Mouse (Mus musculus) layer of hippocampus, postnatal 10 days (tissue): ENCODE measurements around the gene Cherp. TPM values are rescaled to one million over a fixed set of nuclear protein-coding genes. Genes with fewer than 3 reads are reported as not detected.
A peak's percentile ranks its signal among the peaks of the same experiment; 100 is the strongest.

ENCODE experiments used
- DNase-seq, 2 experiments: peaks; one replicate each; pipeline ENCODE4 v3.0.0; 2021; ENCODE audit warnings: low spot score in 2 of 2
- long read RNA-seq: library from polyadenylated mRNA; stranded (forward); transcript quantifications from one replicate; pipeline ENCODE4 v2.0.0, GENCODE M21; 2023
- total RNA-seq, 2 experiments: library from RNA; stranded (reverse); gene quantifications; 2 replicates each; pipeline ENCODE4 v1.2.3; 2021

The Cherp gene
- 10 to 100 TPM; 61.5 to 69.8 TPM for total RNA-seq
- long read RNA-seq, transcript Cherp-207 (18 exons, 3,646 nt): major isoform, 7 of 37 reads
- long read RNA-seq, partial matches to known transcripts: 18 of 37 reads
- long read RNA-seq, other reads (novel, unspliced or antisense): 12 of 37 reads

- peak; percentile 95 to 97 for DNase-seq
These were observed at the start of gene Cherp for GRCm38 (mm10) chr8:72474826-72475546. TSS of gene Cherp (minus strand) at chr8:72475226.

- no peak for DNase-seq
These were observed 46.9 kb upstream of the Cherp start for GRCm38 (mm10) chr8:72521888-72522287.

DNA sequence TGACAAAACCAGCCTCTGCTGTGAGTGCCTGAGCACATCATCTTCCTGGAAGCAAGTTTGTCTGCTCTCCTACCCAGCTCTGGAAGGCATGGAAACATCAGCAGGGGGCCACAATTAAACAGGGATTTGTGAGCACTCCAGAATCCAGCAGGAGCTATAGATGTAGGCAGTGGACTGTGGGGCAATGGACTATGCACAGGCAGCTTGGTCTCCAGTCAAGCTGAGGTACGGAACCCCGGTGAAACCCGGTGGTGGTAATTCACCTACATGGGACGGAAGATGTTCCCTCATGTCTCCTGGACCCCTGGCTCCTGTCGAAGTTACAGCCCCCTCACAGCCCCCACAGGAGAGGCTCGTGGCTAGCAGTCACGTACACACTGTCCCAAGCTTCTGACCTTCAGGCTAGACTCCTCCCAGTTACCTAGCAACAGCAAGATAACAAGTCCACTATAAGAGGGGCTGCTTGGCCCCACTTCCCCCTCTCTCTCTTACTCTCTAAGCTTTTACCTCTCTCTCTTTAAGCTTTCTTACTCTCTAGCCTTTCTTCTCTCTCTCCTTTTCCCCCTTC lies 42.5 kb upstream of the Cherp start:
- DNase-seq: no peak

DNA sequence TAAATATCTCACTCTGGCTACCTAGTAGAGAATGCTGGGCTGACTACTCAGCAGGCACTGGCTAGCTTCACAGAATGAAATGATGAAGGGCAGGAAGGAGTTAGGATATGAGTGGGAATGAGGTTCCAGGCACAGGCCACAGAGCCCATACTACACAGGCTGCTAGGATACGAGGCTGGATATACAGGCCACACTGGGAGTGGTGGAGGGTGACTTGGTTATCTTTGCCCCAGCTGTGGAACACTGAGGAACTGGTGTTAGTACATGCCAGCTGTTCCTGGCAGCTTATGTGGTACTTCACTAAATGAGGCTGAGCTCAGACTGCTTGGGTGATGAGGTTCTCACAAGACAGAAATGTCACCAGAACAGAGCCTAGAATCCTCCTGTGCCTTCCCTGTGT lies 38.1 kb upstream of the Cherp start:
- no peak for DNase-seq

GRCm38 (mm10) chr8:72512648-72513047 lies 37.6 kb upstream of the Cherp start:
- no peak for DNase-seq

DNA sequence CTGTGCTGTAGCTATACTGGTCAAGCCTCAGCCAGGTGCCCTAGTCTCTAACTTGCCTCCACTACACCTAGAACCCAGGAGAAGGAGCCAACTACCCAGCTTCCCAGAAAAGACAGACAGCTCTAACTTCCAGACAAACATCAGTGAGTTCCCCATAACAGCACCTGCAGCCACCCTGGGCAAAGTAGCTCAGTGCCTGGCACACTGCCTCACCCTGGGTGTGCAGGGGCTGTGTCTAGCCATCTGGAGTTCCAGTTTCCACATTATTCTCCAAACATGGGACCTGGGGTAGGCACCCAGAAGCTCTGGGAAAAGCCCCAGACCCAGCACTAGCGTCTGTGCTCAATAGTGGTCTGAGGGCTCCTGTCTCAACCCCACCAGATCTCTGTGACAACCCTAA lies 32.5 kb upstream of the Cherp start:
- no peak for DNase-seq

- DNase-seq: no peak
These were observed 29.8 kb upstream of the Cherp start for GRCm38 (mm10) chr8:72504637-72505314.

DNA sequence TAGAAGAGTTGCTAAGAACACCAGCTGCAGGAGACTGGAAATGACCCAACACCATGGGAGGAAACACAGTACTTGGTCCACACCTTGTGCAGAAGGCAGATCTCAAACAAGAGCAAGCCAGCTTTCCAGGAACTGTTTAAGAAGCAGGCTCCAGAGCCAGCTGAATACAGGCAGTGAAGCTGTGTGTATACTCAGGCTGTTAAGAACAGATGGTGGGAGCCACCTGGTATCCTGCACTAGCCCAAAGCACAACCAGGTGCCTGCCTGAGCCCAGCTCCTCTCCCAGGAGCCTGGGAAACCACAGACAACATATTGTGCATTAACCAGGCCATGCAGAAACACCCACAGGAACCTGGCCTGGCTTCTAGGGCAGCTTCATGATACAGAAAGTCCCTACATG lies 29.1 kb upstream of the Cherp start:
- DNase-seq: no peak

DNA sequence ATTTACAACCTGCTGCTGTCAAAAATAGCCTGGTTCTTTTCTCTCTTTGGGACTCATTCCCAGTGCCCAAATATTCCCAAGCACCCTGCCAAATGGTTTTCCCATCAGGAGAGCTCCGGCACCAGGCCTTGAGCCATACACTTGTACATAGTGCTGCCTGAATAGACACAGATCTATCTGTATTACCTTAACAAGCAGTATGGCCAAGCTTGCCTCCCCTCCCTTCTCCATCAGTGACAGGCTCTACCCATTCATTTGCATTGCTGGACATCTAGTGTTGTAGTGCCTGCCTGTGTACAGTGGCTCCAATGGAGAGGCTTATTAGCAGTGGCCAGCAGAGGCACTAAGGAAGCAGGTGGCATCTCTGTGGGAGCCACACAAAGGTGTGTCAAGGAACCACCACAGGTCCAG lies 25.5 kb upstream of the Cherp start:
- no peak for DNase-seq

- DNase-seq: no peak
These were observed 24.7 kb upstream of the Cherp start for GRCm38 (mm10) chr8:72499521-72500284.

DNA sequence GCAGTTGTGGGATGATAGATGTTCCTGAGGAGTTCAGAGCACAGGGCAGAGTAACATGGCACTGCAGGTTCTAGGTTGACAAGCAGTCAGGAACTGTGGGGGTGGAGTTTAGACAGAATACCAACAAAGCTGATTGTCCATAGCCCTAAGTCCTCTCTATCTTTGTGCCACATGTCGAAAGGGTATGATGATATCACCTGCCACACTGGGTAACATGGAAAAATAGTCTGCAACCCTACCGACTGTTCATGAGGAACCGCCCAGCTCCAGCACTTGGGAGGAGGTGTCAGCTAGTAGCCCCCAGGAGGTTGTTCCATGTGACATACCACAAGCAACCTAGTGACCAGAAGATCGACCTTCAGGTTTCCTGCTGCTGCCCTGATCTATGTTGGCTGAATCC lies 23.5 kb upstream of the Cherp start:
- DNase-seq: no peak

DNA sequence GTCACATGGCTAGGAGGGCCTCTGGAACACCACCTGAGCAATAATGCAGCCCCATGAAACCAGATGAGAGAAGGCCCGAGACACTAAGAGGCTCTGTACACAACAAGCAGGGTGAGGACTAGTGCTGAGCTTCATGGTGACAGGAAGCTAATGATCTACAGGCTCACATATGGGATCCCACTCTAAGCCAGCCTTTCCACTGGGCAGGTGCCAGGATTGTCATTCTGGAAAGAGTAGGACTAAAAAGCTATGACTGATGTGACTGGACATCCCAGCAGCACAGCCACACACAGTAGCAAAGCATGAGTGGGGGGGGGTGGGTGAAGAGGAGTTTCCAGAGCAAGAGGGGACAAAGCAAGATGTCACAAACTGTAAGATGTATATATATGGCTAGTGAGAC lies 22.9 kb upstream of the Cherp start:
- DNase-seq: no peak

DNA sequence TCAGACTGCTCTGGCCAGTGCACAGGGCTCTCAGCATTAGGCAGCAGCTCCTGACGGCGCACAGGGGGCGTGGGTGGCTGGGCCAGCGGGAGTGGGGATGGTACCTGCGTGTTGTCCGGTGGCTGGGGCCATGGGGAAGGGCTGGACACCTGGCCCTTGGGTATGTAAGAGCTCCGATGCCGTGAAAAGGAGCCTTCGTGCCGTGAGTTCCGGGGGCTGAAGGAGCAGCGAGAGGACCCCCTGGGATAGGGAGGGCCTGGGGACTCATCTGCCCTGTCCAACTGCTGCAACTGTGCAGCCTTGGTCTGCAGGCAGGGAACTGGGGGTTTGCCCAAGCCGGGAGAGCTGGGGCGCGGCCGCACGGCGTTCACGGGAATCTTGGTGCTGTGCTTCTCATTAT lies 21.2 kb upstream of the Cherp start:
- no peak for DNase-seq

DNA sequence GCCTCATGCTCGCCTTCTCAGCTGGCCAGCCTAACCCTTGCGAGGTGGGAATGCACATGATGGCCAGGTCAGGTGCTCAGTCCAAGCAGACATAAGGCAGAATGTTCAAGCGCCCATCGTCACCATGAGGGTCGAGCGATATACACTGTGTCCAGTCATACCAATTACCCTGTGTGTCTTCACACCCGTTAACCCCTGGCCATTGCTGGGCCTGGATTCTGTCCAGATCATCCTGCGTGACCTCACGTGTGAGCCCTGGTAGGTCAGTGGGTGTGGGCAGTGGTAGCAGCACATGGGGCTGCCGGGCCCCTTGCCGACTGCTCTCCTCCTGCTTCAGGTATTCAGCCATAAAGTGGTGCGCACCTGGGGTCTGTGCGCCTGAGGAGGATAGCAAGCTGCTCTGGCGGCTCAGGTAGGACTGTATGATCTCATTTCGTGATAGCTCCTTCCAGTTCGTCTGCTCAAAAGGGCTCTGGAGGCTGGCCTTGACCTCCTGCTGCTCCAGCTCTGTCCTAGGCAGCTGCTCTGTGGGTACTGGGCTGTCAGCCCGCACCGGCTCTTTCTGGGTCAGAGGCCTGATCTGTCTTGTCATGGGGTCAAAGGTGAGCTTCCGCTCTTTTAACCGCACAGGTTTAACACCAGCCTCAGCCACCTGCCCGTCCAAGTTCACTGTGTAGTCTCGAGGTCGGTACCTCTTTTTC lies 20.5 kb upstream of the Cherp start:
- DNase-seq: no peak

DNA sequence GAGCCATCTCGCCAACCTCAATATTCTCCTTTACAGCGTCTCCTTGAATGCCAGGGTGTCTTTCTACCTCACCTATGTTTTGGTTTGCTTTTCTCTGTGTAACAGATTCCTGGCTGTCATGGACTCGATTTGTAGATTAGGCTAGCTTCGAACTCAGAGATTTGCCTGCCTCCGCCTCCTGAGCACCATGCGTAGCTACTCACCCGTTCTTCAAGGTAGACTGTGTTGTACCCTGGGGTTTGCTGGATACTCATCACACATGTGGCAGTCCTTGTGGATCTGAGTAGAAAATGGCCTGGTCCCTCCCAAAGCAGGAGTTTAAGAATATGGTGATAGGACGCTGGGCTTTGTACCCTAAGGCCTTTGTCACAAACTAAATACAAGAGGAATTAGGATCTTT lies 18.4 kb upstream of the Cherp start:
- no peak for DNase-seq

- DNase-seq: peak; percentile 99
These were observed 17.6 kb upstream of the Cherp start for GRCm38 (mm10) chr8:72492622-72493081.

- DNase-seq: peak; percentile 36 to 39
These were observed 16.9 kb upstream of the Cherp start, which contains the start of gene Slc35e1 for GRCm38 (mm10) chr8:72491680-72492621. TSS of gene Slc35e1 (minus strand) at chr8:72492614.

DNA sequence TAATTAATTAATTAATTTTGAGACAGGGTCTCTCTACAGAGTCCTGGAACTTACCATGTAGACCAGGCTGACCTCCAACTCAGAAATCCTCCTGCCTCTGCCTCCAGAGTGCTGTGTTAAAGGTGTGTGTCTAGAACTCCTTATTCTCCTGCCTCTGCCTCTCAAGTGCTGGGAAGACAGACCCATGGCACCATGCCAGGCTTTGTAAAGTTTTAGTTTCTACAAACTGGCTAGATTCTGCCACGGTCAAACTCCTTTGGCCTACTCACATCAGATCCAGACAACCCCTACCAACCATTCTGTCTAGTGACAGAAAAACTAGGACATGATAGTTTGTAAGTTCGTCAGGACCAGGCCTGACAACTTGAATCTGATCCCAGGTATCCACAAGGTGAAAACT lies 16.0 kb upstream of the Cherp start:
- DNase-seq: no peak

DNA sequence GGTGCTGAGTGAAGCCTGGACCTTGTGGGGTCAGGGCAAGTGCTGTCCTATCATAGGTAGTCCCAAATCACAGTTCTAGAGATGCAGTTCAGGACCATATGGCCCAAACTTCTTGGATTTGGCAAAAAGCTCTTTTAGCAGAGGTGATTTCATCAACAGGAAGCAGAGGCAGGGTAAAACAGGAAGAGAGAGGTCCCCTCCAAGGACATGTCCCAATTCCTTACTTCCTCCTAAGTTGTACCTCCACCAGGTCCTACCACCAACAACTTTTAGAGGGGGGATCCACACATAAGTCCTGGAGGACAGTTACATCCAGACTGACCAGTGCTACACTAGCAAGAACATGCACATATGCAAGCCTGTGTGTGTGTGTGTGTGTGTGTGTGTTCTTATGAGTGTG lies 12.0 kb upstream of the Cherp start:
- DNase-seq: no peak
